Mouse (Mus musculus): ENCODE results near the gene Vwa8. TPM values are rescaled to one million over a fixed set of nuclear protein-coding genes. Genes with fewer than 3 reads are reported as not detected.

Gene Vwa8
- polyA plus RNA-seq, 1 experiment from 2014 or later, result 11.7 TPM

DNA sequence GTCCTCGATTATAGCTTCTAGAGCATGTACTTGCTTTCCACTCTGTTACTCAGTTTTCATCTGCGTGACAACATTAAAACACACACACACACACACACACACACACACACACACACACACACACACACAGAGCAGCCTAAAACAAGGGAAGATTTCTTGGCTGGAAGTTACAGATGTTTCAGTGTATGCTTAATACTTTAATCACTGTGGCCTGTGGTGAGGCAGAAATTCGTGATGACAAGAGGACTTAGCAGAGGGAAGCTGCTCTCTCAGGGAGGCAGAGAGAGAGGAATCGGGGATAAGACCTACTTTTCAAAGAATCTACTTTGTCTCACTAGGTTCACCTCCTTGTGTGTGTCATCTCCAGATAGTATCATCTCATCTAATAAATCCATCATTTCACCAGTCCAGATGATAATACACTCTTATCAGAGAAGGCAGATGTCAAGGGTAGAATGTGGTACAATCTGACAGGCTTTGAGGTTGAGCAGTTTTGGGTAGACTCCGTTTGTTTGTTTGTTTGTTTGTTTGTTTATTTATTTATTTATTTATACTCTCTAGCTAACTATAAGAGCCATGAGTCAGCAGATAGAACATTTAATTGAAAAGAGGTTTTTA lies 1.2 kb downstream of the Vwa8 start:
- ATAC-seq (ENCODE audit: low FRiP score, low TSS enrichment) (no peak), DNase-seq (ENCODE audit: low spot score) (no peak)
- TF ChIP-seq EP300 (optimal IDR thresholded peaks at IDR 0.05), result no peak
- no peak for TF ChIP-seq CTCF (IDR thresholded peaks at IDR 0.05; ENCODE audit: low read depth)
- Histone ChIP-seq H3K9ac (ENCODE audit: low read length) (no peak overlapping the region), H3K4me1 (replicated peaks; ENCODE audit: control insufficient read depth, insufficient read depth) (0 out of 2 replicates have a peak, but pooled peaks cover 3% of the 10 kb centered on the region), H3K36me3 (ENCODE audit: control insufficient read depth, insufficient read depth, low read length) (no peaks in the 10 kb centered on the region), H3K4me2 (replicated peaks; ENCODE audit: low read depth) (peak overlapping the region; percentile 80), H3K27me3 (ENCODE audit: control insufficient read depth, insufficient read depth, low read length) (no peaks in the 10 kb centered on the region), H3K27ac (replicated peaks) (no peak overlapping the region), H3K9me3 (ENCODE audit: control insufficient read depth, low read length) (no peaks in the 10 kb centered on the region), H3K4me3 (ENCODE audit: low read depth, low read length) (peak overlapping the region; percentile 88)
- 33% methylated on average over 5 of the region's 5 CpGs for WGBS

- 0 out of 2 replicates have a peak, but pooled peaks cover 3% of the 10 kb centered on the region for H3K4me1 ChIP-seq (replicated peaks; ENCODE audit: control insufficient read depth, insufficient read depth)
- no peaks in the 10 kb centered on the region for H3K36me3 ChIP-seq (ENCODE audit: control insufficient read depth, insufficient read depth, low read length)
- no peak overlapping the region; the same call in 1 of the 2 replicates for H3K27ac ChIP-seq (replicated peaks)
- H3K27me3 ChIP-seq (ENCODE audit: control insufficient read depth, insufficient read depth, low read length), result no peaks in the 10 kb centered on the region
- H3K9ac ChIP-seq (ENCODE audit: low read length), result no peak overlapping the region
- no peaks in the 10 kb centered on the region for H3K9me3 ChIP-seq (ENCODE audit: control insufficient read depth, low read length)
- peak overlapping the region; percentile 20; the same call in 1 of the 2 replicates for H3K4me2 ChIP-seq (replicated peaks; ENCODE audit: low read depth)
- ATAC-seq (ENCODE audit: low FRiP score, low TSS enrichment), result peak; percentile 65
- WGBS, result 25% methylated on average over 8 of the region's 8 CpGs
- no peak for TF ChIP-seq EP300 (optimal IDR thresholded peaks at IDR 0.05)
- no peak for TF ChIP-seq CTCF (IDR thresholded peaks at IDR 0.05; ENCODE audit: low read depth)
- DNase-seq (ENCODE audit: low spot score), result peak; percentile 28
- H3K4me3 ChIP-seq (ENCODE audit: low read depth, low read length), result no peak overlapping the region
These were observed 1.8 kb downstream of the Vwa8 start for GRCm38 (mm10) chr14:78850666-78851065.

- Histone ChIP-seq H3K9ac (ENCODE audit: low read length) (no peak overlapping the region), H3K27ac (replicated peaks) (no peak overlapping the region), H3K4me1 (replicated peaks; ENCODE audit: control insufficient read depth, insufficient read depth) (0 out of 2 replicates have a peak, but pooled peaks cover 3% of the 10 kb centered on the region), H3K4me2 (replicated peaks; ENCODE audit: low read depth) (no peak overlapping the region), H3K36me3 (ENCODE audit: control insufficient read depth, insufficient read depth, low read length) (no peaks in the 10 kb centered on the region), H3K9me3 (ENCODE audit: control insufficient read depth, low read length) (no peaks in the 10 kb centered on the region), H3K27me3 (ENCODE audit: control insufficient read depth, insufficient read depth, low read length) (no peaks in the 10 kb centered on the region), H3K4me3 (ENCODE audit: low read depth, low read length) (no peak overlapping the region)
- TF ChIP-seq CTCF (IDR thresholded peaks at IDR 0.05; ENCODE audit: low read depth) (0 out of 2 replicates have a peak, but pooled peaks have one; percentile 20), EP300 (optimal IDR thresholded peaks at IDR 0.05) (no peak)
- DNase-seq (ENCODE audit: low spot score) (no peak), ATAC-seq (ENCODE audit: low FRiP score, low TSS enrichment) (no peak)
- 28% methylated on average over 3 of the region's 3 CpGs for WGBS
These were observed 2.5 kb downstream of the Vwa8 start for GRCm38 (mm10) chr14:78851366-78851765.

DNA sequence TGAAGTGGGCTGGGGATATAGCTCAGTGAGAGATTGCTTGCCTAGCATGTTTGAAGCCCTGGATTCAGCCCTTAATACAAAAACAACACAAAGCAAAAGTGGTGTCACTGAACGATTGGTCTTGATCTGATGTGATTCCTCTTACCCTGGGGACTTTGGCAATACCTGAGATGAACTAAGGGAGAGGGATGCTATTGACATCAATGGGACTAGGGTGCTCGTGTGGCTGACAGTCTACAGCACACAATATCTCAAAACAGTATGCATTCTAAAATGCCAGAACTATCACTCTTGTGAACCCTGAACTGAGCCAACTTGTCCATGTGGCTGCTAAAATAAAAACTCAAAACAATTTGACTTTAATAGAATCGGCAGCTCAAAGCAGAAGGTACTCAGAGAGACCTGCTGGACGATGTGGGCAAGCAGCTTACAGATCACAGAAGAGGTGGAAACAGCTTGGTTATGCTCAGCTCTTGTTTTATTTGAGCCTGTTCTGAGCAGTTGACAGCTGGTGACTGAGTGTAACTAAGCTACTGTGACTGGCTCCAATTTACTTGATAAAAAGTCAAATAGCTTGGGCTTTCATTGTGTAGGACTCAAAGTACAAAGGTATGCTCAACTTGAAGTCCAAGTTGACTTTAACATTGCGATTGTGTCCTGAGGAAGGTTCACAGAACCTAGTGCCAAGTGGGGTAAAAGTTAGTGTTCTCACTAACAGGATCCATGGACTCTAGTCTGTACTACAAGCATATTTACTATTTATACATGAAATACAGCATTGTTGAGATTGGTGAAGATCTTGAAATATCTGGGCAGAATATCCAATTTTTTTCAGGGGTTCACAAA lies 3.8 kb downstream of the Vwa8 start:
- DNase-seq (ENCODE audit: low spot score) (peak; percentile 18), ATAC-seq (ENCODE audit: low FRiP score, low TSS enrichment) (peak; percentile 30; the same call in 1 of the 2 replicates)
- WGBS, result 65% methylated on average over 5 of the region's 5 CpGs
- Histone ChIP-seq H3K36me3 (ENCODE audit: control insufficient read depth, insufficient read depth, low read length) (no peaks in the 10 kb centered on the region), H3K9me3 (ENCODE audit: control insufficient read depth, low read length) (no peaks in the 10 kb centered on the region), H3K27ac (replicated peaks) (no peak overlapping the region), H3K4me1 (replicated peaks; ENCODE audit: control insufficient read depth, insufficient read depth) (0 out of 2 replicates have a peak, but pooled peaks cover 3% of the 10 kb centered on the region), H3K27me3 (ENCODE audit: control insufficient read depth, insufficient read depth, low read length) (no peaks in the 10 kb centered on the region), H3K9ac (ENCODE audit: low read length) (no peak overlapping the region), H3K4me3 (ENCODE audit: low read depth, low read length) (no peak overlapping the region), H3K4me2 (replicated peaks; ENCODE audit: low read depth) (no peak overlapping the region)
- TF ChIP-seq CTCF (IDR thresholded peaks at IDR 0.05; ENCODE audit: low read depth) (no peak), EP300 (optimal IDR thresholded peaks at IDR 0.05) (no peak)

GRCm38 (mm10) chr14:78861156-78861555 lies 12.3 kb downstream of the Vwa8 start:
- Histone ChIP-seq H3K27me3 (ENCODE audit: control insufficient read depth, insufficient read depth, low read length) (no peaks in the 10 kb centered on the region), H3K9me3 (ENCODE audit: control insufficient read depth, low read length) (no peaks in the 10 kb centered on the region), H3K36me3 (ENCODE audit: control insufficient read depth, insufficient read depth, low read length) (no peaks in the 10 kb centered on the region), H3K9ac (ENCODE audit: low read length) (no peak overlapping the region), H3K4me1 (replicated peaks; ENCODE audit: control insufficient read depth, insufficient read depth) (no peaks in the 10 kb centered on the region), H3K4me2 (replicated peaks; ENCODE audit: low read depth) (no peak overlapping the region), H3K4me3 (ENCODE audit: low read depth, low read length) (no peak overlapping the region), H3K27ac (replicated peaks) (no peak overlapping the region)
- WGBS, result 93% methylated on average over 5 of the region's 5 CpGs
- peak; percentile 36; the same call in 1 of the 2 replicates for TF ChIP-seq CTCF (IDR thresholded peaks at IDR 0.05; ENCODE audit: low read depth)
- TF ChIP-seq EP300 (optimal IDR thresholded peaks at IDR 0.05), result no peak
- ATAC-seq (ENCODE audit: low FRiP score, low TSS enrichment) (no peak), DNase-seq (ENCODE audit: low spot score) (no peak)

All from stomach, postnatal 0 days (tissue).